Mouse (Mus musculus) lung, adult 18-20 months (tissue): ENCODE measurements around the gene Gm10309.
"Not testable (repeated sequence)": the region's sequence is repeated elsewhere in the genome, so short reads cannot be mapped to it uniquely, and the experiment has no call there.

Experiments
- DNase-seq, 2 experiments: peaks; one replicate each; pipeline ENCODE4 v3.0.0; 2022; ENCODE audit warnings: mixed read lengths in 2 of 2

The Gm10309 gene

DNA sequence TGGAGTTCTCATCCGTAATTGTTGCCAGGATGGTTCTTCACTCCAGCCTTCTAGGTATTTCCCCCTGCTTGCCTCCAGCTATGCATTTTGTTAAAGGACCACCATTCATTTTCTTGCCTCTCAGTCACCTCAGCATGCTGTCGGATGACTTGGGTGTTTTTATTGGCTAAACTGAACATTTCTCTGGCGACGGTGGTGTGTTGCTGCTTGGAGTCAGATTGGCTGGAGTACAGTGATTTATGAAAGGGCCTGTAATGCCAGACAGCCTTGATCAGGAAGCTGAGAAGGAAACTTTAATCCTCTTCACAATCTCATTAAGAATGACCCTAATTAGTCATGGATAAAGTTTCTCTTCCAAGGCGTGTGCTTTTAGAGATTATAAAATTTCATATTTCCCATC lies 4.8 kb upstream of the Gm10309 start:
- no peak for DNase-seq

DNA sequence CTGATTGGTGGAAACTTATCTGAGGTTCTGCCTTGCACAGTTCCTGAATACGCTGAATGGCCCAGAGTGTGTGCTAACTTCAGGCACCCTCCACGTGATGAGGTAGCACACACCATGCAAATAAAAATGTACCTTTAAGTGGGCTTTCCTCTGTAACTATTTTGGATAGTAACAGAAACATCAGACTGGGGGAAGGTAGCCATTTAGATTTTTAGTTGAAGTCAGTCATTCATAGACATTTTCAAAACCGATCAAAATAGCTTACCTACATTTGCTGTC lies 3.1 kb upstream of the Gm10309 start:
- DNase-seq, result no peak

DNA sequence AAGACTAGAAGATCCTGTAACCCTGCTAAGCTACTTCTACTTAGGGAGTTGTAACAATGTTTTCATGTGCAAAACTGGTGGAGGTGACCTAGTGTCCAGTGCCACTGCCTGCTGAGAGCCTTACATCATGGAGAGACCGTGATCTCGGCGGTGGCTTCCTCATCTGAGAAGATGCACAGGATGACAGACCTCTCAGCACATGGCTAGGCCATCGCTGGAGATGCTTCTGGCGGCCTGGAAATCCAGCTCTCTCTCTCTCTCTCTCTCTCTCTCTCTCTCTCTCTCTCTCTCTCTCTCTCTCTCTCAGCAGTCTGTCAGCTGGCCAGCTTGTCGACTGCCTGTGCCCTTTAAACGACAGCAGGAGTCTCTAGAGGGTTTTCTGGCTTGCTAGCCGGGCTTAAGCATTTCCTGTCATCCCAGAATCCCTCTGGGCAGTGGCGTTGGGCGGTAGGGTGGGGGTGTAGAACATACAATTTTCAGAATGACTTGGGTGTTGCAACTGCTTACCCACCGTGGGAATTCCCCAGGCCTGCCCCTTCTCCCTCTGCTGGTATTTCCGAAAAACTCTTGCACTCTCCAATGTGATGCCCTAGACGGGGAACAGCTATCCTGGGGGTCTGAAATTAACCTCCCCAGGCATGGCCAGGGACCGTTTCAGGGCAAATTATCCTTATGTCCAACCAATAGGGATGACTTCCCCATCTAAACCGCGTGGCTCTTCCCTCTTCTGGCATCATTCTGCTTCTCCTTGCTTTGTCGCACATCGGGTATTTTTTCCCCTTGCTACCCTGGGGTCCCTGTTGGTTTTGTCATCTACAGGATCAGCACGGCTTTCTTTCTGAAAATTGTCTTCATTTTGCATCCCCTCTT lies 2.5 kb upstream of the Gm10309 start:
- DNase-seq, result peak; percentile 55 to 67

GRCm38 (mm10) chr17:86506881-86507280 lies 1.8 kb upstream of the Gm10309 start:
- no peak for DNase-seq

- DNase-seq, result peak in 1 of 2 experiments; percentile 22
Measured at GRCm38 (mm10) chr17:86503208-86503897, 1.7 kb downstream of the Gm10309 start.

DNA sequence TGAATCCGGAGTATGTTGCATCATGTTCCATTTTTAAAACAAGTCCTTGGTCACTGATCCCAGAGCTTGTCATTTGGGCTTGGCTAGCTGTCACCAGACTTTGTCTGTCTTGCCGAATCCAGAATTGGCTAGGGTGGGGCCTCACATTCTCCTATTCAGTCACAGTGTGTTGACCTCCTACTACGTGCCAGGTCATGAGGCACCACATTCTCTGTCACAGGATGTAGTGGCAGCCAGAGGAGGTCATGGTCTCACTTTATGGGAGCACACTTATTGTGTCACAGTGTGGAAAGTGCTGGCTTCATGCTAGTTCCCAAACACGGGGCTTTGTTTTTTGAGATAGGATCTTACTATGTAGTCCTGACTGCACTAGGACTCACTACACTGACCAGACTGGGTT lies 3.6 kb downstream of the Gm10309 start:
- no peak for DNase-seq

DNA sequence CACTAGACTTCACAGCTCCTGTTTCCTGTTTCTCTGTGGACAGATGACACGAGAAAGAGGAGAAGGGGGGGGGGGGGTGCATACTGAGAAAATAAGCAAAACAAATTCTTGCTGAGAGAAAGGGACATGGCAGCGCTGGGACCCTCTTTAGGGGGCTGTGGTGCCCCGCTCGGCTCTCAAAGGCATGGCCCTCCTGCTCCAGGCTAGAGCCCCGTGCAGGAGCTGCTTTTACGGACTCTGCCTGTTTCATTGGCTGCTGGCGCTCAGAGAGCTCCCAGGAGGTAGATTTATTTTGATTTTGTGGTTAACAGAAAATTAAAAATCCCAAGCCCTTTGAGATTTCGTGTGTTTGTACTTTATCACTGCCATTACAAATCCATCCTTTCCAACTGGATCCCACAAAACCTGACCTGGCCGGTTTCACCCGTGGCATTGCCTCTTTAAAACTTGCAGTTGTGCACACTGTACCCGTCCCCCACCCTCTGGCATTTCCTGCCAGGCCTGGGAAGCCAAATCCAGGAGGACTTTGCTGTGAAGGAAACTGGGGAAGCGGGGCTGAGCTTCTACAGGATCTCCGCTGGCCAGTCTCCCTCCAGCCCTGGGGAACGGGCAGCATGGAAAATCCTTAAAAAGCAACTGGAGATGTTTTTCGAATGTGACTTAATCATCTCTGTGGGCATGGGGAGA lies 5.5 kb downstream of the Gm10309 start:
- peak; percentile 77 to 87 for DNase-seq

- DNase-seq, result no peak
Measured at GRCm38 (mm10) chr17:86497302-86497701, 7.7 kb downstream of the Gm10309 start.

- peak; percentile 53 to 64 for DNase-seq
Measured at GRCm38 (mm10) chr17:86496123-86496771, 8.8 kb downstream of the Gm10309 start.

GRCm38 (mm10) chr17:86494895-86495294 lies 10.1 kb downstream of the Gm10309 start:
- DNase-seq, result peak in 1 of 2 experiments; percentile 19

DNA sequence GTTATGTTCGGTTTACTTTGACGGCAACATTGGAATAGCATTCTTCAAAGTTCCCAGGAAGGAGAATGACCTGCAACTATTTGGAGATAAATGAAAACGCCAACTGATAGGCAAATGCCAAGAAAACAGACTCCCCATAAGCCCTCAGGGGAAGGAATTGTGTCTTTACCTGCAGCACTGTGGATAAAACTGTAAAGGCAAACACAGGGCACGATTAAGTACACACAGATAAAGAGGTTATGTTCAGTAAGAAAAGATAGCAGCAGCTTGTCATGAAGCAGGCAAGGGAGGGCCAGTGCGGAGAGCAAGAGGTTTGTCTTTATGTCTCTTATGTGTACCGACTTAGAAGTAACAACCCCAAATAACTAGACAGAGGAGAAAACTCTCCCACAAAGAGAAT lies 10.5 kb downstream of the Gm10309 start:
- DNase-seq, result no peak

DNA sequence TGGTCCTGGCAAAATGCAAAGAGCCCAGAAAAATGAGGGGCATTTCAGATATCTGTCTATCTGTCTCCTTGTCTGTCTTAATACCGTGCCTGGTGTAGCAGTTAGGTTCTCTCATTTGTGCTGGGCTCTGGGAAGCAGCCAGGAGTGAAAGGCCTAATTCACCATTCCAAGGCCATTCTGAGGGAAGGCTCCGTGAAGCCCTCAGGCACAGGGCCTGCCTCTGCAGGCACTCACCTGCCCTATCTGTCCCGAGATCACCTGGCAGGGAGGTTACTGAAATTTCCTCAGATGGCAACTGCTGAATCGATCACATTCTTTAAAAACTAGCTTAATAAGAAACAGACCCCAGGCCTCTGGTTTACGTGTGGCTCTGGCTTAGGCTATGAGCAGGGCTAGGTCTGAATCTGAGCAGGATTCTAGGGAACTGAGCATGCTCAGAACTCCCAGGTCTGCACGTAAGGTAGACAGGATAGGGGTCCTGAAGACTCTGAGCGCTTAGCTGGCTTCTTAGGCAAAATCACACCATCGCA lies 11.1 kb downstream of the Gm10309 start:
- no peak for DNase-seq

GRCm38 (mm10) chr17:86492376-86492775 lies 12.7 kb downstream of the Gm10309 start:
- no peak for DNase-seq

DNA sequence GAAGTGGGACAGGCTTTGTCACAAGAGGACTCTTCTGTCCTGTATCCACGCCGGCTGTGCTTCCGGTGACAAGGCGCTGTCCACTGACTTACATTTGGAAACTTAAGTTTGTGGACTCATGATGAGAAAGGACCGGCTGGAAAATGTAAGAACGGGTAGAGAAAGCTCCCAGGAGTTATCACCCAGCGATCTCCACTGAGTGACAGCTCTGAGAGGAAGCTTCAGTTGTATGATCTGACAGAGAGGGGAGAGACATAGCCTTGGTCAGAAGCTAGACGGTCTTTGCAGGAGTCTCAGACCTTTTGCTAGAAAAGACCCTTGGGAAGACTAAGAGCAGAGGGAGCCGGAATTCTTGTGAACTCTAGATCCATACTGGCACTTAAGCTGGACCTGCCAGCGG lies 15.2 kb downstream of the Gm10309 start:
- no peak for DNase-seq

DNA sequence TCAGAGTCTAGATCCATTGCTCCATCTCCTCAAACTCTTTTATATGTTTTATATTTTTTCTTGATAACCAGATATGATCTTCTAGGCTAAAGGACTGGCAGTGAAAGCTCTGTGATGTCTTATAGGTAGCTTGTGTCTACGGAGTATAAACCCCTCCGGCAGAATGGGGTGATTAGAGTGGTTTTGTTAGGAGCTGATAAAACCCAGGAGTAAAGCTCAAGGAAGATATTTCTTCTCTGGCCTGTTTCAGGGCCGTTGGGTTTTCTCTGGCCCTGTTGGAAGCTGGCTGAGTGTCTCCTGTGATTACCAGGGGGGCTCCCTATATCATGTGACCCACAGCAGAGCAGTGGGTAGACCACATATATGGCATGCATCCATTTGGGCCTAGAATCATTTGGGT lies 17.6 kb downstream of the Gm10309 start:
- no peak for DNase-seq

GRCm38 (mm10) chr17:86486657-86487056 lies 18.4 kb downstream of the Gm10309 start:
- no peak for DNase-seq

DNA sequence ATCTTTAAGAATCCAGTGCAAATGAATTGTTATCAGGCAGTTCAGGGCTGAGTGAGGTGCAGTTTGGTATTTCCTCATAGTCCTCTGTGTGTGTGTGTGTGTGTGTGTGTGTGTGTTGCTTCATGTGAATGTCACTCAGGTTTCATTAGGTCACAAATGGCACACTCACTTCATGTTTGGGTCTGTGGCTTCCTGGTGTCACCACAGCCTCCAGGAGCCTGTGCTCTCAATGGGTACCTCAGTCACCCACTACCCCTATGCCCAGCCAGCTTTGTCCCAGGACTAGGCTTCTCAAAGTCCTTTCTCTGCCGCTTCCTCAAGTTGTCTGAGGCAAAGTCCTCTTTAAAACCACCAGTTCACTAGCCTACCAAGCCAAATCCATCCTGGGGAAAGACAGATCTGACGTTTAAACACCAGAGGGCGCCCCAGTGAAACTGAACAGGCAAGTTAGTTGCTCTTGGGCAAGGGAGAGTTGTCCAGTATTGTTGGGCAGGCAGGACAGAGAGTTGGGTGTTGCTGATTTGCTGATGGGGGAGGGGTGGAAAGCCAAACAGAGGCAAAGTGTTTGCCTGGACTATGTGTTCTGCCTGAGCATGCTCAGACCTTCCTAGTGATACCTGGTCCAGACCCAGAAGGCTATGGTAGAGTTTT lies 20.8 kb downstream of the Gm10309 start:
- peak; percentile 86 to 91 for DNase-seq

GRCm38 (mm10) chr17:86482675-86483074 lies 22.4 kb downstream of the Gm10309 start:
- no peak for DNase-seq

DNA sequence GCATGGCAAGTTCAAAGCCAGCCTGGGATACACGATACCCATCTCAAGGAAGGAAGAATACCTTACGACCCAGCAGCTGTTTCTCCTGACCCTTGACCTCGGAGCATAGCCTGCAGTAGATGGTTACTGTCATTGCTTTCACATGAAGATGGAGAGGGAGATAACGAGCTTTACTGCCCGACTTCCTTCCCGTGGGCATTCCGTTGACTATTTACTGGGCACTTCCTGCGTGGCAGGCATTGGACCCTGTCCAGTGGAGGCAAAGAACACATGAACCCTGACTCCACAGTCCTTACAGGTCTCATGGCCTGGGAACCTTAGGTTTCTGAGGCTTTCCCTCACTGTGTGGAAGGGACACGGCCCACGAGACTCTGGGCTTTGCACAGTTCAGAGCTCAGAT lies 25.6 kb downstream of the Gm10309 start:
- peak in 1 of 2 experiments; percentile 33 for DNase-seq

DNA sequence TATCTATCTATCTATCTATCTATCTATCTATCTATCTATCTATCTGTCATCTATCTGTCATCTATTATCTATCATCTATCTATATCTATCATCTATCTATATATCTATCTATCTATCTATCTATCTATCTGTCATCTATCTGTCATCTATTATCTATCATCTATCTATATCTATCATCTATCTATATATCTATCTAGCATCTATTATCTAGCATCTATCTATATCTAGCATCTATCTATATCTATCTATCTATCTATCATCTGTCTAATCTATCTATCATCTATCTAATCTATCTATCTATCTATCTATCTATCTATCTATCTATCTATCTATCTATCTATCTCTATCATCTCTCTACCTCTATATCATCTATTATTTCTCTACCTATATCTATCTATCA lies 27.6 kb downstream of the Gm10309 start:
- not testable (repeated sequence) for DNase-seq

GRCm38 (mm10) chr17:86476674-86477073 lies 28.4 kb downstream of the Gm10309 start:
- DNase-seq, result peak; percentile 59 to 80

GRCm38 (mm10) chr17:86471684-86472083 lies 33.3 kb downstream of the Gm10309 start:
- peak; percentile 54 to 58 for DNase-seq
